Mouse (Mus musculus) CH12F3 (cell line): ENCODE measurements around the gene Hoxb8.

ENCODE experiments used
- in situ Hi-C: fragments of 300-500 bp; cut with MboI; formaldehyde crosslinking; loops from 2 replicates; pipeline ENCODE4 v1.14.3; 2020; ENCODE audit warnings: low sequenced_read_pairs

Gene Hoxb8

GRCm38 (mm10) chr11:96281855-96282570, at the start of gene Hoxb8:
Gene Hoxb8 (plus strand): TSS chr11:96281905.
- in situ Hi-C loops, result loop anchor here (25.0 kb wide), 1 partner anchor 580 kb away; no protein-coding TSS in a partner anchor

- in situ Hi-C loops, result loop anchor here (10.0 kb wide), 2 partner anchors 90 to 140 kb away; no protein-coding TSS in a partner anchor
Measured at GRCm38 (mm10) chr11:96234906-96235305, 46.8 kb upstream of the Hoxb8 start.

DNA sequence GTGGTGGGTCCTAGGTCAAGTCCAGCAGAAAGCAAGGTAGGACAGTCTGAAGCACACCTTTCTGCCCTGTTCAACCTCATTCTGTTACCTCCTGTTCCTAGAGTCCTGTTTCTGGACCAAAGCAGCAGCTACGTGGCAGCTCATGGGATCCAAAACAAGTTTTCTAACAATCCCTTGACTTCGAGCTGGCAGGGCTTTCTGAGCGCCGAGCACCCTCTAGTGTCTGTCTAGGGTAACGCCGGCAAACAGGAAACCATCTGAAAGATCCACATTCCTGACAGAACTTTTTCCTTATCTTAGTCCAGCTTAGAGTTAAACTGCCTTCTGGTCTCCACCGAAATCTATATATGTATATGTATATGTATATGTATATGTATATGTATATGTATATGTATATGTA, 41.5 kb upstream of the Hoxb8 start:
- in situ Hi-C loops, result no loop called here

DNA sequence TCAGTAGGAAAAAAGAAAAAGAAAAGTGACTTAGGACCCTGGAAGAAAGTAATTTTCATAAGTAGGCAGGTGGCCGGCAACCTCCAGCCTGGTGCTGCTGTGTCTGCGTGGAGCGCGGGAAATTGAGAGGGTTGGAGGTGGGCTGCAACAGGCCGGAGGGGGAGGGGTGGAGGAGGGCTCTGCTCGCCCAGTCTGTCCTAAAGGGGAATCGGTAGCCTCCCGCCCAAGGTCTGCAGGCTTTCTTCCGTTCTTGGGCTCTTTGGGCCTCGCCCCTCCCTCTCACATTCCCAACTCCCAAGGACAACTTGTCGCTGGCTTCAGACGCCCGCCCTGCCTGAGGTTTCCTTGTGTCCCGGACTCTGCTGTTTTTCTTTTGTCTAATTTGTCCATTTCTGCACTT, 30.8 kb upstream of the Hoxb8 start:
- in situ Hi-C loops, result no loop called here

DNA sequence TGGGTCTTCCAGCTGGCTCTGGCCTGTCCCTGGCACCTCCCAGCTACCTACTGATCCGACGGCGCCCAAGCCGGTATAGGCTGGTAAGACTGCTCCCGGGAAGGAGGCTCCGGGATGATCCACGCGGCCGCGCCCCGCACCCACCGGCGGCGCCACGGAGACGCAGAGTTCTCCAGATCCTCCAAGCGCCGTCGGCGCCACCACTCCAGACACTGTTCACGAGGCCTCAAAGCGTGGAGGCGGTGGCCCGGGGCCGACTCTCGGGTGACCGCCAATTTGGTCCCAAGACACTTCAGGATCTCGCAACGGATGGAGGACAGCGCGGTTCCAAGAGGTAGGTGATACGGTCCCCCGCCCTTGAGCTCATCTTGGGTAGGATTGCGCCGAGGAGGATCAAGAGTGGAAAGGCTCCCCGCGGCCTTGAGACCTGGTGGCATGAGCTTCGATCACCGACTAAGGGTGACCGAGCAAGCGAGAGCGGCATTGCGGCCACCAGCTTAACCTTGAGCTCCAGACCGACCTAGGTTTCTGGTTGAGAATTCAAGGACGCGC, 30.1 kb upstream of the Hoxb8 start:
- in situ Hi-C loops, result no loop called here

GRCm38 (mm10) chr11:96252541-96253120, 29.1 kb upstream of the Hoxb8 start:
- in situ Hi-C loops, result no loop called here

- in situ Hi-C loops, result no loop called here
Measured at GRCm38 (mm10) chr11:96254221-96254620, 27.5 kb upstream of the Hoxb8 start.

- in situ Hi-C loops, result no loop called here
Measured at GRCm38 (mm10) chr11:96255111-96255995, 26.4 kb upstream of the Hoxb8 start.

- in situ Hi-C loops, result no loop called here
Measured at GRCm38 (mm10) chr11:96255996-96256445, 25.7 kb upstream of the Hoxb8 start.

- in situ Hi-C loops, result no loop called here
Measured at GRCm38 (mm10) chr11:96257141-96257540, 24.6 kb upstream of the Hoxb8 start.

DNA sequence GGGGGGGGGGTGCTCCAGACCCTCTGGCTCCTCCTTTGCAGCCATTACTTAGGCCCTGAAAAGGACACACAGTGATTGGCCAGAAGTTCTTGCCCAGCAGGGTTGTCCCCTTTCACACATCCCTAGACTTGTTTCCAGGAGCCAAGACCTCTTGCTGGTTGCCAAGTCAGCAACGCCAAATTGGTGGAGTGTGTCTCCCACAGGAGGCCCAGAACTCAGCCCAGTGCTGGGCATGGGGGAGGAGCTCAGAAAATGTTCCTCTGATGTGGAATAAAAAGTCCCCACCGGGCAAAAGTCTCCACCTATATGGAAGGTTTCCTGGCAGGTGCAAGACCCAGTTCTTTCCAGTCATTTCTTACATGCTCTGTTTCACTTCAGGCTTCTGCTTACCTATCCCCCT, 22.7 kb upstream of the Hoxb8 start:
- in situ Hi-C loops, result no loop called here

- in situ Hi-C loops, result no loop called here
Measured at GRCm38 (mm10) chr11:96259511-96259910, 22.2 kb upstream of the Hoxb8 start.

GRCm38 (mm10) chr11:96260310-96260970, 21.3 kb upstream of the Hoxb8 start:
- in situ Hi-C loops, result no loop called here

DNA sequence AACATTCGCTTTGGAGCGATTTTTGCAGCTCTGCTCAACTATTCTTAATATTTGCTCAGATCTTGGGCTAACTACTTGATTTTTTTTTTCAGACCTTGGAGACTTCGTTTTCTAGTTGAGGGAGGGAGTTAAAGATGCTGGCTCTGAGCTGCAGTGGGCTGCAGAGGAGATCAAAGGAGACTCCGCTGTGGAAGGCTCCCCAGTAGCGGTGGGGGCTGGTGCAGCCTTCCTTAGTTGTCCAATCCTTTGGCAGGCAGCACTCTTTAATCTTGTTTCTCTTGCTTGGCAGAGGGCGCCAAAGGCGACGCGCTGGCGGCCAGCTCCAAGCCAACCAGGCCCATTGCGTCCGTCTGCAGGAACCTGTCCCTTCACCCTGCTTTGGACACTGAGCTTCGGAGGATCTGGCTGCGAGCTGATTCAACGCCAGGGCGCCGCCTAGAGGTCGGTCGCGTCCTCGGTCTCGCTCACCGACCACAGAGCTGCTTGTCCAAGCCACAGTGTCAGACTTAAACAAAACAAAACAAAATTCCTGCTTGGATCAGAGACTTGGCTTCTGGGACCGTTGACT, 20.3 kb upstream of the Hoxb8 start:
- in situ Hi-C loops, result no loop called here

DNA sequence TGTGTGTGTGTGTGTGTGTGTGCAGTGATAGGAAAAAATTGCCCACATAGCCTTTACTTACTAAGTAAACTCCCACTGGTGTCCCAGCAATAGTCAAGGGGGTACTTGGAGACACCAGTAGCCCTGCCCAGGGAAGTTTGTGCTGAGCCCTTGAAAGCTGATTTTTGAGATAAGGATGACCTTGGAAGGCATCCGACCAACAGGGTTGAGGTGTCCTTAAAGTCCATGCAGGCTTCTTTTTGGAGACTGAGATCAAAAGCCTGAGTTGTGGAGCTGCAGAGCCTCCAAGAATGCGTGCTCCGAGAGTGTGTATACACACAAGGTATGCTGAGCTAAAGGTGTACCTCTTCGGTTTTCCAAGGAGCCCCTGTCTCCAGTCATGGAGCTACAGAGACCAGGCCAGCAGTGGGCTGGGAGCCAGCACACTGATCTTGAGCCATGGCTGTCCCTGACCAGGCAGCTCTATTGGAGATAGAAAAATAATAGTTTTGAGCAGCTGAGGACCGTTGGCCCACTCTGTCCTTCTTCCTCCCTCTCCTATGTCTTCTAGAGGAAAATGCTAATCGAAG, 19.4 kb upstream of the Hoxb8 start:
- in situ Hi-C loops, result no loop called here

GRCm38 (mm10) chr11:96263636-96264389, 17.9 kb upstream of the Hoxb8 start:
- in situ Hi-C loops, result no loop called here

GRCm38 (mm10) chr11:96264390-96265020, 17.2 kb upstream of the Hoxb8 start:
- in situ Hi-C loops, result no loop called here

DNA sequence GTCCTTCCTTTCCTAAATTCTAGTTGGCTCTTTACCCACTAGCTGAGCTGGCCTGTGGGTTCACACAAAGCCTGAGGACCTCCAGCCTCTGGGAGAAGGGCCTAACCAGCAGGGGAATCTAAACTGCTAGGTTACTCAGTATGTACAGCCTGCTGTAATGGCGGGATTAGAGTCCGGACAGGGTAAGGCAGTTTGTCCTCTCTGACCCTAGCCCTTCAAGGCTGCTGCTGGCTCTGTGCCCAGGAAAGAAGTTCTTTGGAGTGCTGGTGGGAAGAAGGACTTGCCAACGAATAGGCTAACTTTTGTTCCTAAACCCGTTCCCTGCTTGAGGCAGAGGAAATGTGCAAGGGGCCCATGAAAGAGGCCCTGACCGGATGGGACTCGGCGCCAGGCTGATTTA, 15.8 kb upstream of the Hoxb8 start:
- in situ Hi-C loops, result no loop called here
